23 mouse cellular contexts compared by ENCODE assay signal in the genomic region with DNA sequence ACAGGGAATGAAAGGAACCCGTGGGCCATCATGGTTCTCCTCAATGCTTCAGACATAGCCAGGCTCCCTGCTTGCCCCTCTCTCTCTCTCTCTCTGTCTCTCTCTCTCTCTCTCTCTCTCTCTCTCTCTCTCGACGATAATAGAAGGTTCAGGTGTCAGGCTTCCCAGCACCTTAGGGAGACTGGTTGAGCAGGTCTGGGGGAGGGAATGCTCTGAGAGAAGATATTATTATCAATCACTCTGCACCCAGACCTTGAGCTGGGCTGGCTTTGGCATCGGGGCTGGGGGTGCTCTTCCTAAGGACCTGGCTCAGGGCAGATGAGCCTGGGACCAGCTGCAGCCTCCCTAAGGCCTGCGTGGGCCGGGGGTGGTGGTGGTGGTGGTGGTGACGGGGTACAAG.
"Had no signal": no experiment of that assay in that cellular context is flagged by ENCODE, and none has a peak within 500 bp of the region (broad histone marks: within the 10 kb centered on the region; RNA-seq: fewer than 3 reads in every experiment).

No protein-coding gene starts in this region.

- H3K9me3 ChIP-seq: heart, embryonic 10.5 days; heart, embryonic 12.5 days; hindbrain, embryonic 12.5 days; kidney, embryonic 15.5 days; limb, embryonic 12.5 days; liver, embryonic 12.5 days had no signal

- H3K27ac ChIP-seq: heart, embryonic 10.5 days; hindbrain, embryonic 12.5 days; hindbrain, embryonic 14.5 days; kidney, embryonic 15.5 days; kidney, postnatal 0 days; limb, embryonic 12.5 days; liver, embryonic 12.5 days; liver, embryonic 14.5 days had no signal

- ATAC-seq: hindbrain, embryonic 16.5 days; inflammation-experienced regulatory T-cells, adult 6 months; liver, embryonic 12.5 days had no signal

- DNase-seq: gastrocnemius, adult 2 months; gastrocnemius, postnatal 10 days; gastrocnemius, postnatal 25 days; heart, adult 18-20 months; heart, postnatal 10 days; heart, postnatal 4 days; kidney, adult 11 months; kidney, adult 2 months; kidney, adult 9 months; kidney, postnatal 14 days; kidney, postnatal 36 days; left cerebral cortex, postnatal 4 days had no signal

- H3K4me3 ChIP-seq: gastrocnemius, adult 2 months; heart, embryonic 10.5 days; heart, embryonic 12.5 days; hindbrain, embryonic 12.5 days; kidney, embryonic 15.5 days; limb, embryonic 12.5 days; liver, embryonic 12.5 days had no signal

- H3K9ac ChIP-seq: heart, embryonic 12.5 days; hindbrain, embryonic 12.5 days; hindbrain, embryonic 14.5 days; kidney, embryonic 15.5 days; limb, embryonic 12.5 days; liver, embryonic 12.5 days; liver, embryonic 14.5 days had no signal

- H3K4me1 ChIP-seq: liver, embryonic 12.5 days had no signal

- H3K36me3 ChIP-seq: heart, embryonic 10.5 days; heart, embryonic 12.5 days; hindbrain, embryonic 12.5 days; kidney, embryonic 15.5 days; limb, embryonic 12.5 days; liver, embryonic 12.5 days had no signal

- H3K4me2 ChIP-seq: heart, embryonic 12.5 days; hindbrain, embryonic 12.5 days; hindbrain, embryonic 14.5 days; kidney, embryonic 15.5 days; limb, embryonic 12.5 days; liver, embryonic 12.5 days had no signal
